Mouse (Mus musculus) gastrocnemius, adult 18-20 months (tissue): ENCODE measurements around the gene Olfr1053. TPM values are rescaled to one million over a fixed set of nuclear protein-coding genes. Genes with fewer than 3 reads are reported as not detected.
"Not testable (repeated sequence)": the region's sequence is repeated elsewhere in the genome, so short reads cannot be mapped to it uniquely, and the experiment has no call there.

Experiments used
- DNase-seq: peaks from one replicate; pipeline ENCODE4 v3.0.0; 2021; ENCODE audit warnings: low spot score
- long read RNA-seq, 2 experiments: library from polyadenylated mRNA; stranded (forward); transcript quantifications; one replicate each; pipeline ENCODE4 v2.0.0; 2021
- total RNA-seq, 2 experiments: library from RNA; stranded (reverse); gene quantifications; 2 replicates each; pipeline ENCODE4 v1.2.3; 2021

Olfr1053 gene
- not detected for total RNA-seq
- long read RNA-seq, experiment 1 = 0 reads
- long read RNA-seq, experiment 2 = 0 reads

DNA sequence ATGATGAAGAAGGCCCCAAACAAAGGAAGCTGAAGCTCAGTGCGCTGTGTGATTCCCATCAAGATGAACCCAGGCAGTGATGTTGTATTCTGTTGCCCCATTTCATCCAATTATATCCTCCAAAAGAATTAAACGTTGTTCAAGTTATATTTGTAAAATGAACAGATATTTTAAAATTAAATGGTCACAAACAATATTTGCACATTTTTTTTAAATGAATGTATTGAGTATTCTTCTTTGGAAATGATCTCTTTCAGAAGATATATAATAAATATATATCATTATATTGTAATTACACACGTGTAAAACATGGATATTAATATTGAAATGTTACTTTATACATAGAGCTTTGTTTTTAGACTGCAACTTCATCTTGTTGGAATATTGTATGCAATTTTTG, at the start of gene Olfr1053:
TSS of gene Olfr1053 (minus strand) at position 101 of the 400 bp plus-strand sequence.
- no peak for DNase-seq

DNA sequence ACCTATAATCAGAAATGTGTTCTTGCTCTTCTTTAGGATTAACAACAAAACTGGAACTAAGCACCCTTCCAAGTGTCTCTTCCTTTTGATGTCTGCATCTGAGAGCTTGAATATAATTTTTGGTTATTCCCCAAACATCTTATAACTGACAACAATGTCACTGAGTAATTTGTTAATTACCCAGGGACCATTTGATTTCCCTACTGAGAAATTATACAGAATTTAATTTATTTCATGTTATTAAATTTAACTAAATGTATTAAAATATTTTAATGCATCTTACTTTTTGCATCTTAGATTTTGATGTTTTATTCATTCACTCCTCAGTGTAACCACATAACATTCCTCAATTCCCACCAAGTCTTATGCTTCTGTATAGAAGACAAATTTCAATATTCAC, 47.3 kb upstream of the Olfr1053 start, which contains the start of gene Olfr1056:
TSS of gene Olfr1056 (minus strand) at position 101 of the 400 bp plus-strand sequence.
- DNase-seq = no peak

DNA sequence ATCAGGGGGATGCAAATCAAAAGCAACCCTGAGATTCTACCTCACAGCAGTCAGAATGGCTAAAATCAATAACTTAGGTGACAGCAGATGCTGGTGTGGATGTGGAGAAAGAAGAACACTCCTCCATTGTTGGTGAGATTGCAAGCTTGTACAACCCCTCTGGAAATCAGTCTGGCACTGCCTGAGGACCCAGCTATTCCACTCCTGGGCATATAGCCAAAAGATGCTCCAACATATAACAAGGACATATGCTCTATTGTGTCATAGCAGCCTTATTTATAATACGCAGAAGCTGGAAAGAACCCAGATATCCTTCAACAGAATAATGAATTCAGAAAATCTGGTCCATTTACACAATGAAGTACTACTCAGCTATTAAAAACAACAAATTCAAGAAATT, 36.7 kb upstream of the Olfr1053 start:
- not testable (repeated sequence) for DNase-seq

DNA sequence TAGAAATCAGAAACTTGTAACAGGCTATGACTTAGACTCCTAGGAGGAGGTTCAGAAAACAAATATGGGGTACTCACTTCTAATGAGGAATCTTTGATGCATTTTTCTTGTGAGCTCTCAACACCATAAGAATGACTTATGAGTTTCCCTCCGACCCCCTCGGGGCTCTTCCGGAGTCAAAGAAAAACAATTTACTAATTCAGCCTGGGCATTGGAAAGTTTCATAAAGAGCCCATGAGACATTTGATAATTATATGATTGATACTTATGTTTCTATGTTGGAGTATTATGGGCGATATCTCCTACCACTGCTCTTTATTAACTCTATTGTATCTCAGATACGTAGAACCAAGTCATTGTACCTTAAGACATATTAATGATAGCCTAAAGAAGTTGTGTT, 35.1 kb upstream of the Olfr1053 start, which contains the start of gene Olfr1055:
TSS of gene Olfr1055 (minus strand) at position 101 of the 400 bp plus-strand sequence.
- no peak for DNase-seq

DNA sequence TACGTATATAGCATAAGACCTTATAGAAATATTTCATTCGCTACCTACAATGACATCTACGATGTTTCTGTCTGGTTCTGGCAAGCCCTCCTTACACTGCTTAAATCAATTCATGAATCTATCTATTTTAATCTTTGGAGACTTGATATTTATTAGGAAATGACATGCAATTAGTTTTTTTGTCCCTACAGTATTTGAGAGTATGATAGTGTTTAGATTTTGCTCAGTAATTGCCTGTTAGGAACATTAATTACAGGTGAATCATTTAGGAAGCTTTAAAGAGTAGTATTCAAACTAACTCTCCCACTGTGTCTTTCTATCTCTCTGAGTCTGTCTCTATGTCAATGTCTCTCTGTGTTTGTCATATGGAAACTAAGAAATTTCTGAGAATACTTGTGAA, 20.2 kb upstream of the Olfr1053 start, which contains the start of gene Olfr1054:
TSS of gene Olfr1054 (minus strand) at position 101 of the 400 bp plus-strand sequence.
- no peak for DNase-seq

DNA sequence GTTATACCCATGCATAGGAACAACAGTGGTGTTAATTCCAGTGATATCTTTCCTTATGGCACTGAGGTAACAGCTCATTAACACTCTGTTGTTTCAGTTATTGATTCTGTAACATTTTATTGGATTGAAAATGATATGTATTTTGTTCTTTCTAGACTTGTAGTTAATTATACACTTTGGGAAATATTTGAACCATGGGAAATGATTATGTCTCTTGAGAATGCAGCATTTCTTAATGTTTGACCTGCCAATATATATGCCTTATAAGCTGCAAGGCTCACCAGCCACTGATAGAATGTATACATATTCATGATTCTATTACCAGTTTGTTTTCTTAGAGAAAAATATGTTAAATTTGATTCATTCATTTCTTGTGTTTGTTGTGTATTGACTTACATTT, 22.9 kb downstream of the Olfr1053 start, which contains the start of gene Olfr1052:
TSS of gene Olfr1052 (plus strand) at position 301 of the 400 bp plus-strand sequence.
- no peak for DNase-seq

DNA sequence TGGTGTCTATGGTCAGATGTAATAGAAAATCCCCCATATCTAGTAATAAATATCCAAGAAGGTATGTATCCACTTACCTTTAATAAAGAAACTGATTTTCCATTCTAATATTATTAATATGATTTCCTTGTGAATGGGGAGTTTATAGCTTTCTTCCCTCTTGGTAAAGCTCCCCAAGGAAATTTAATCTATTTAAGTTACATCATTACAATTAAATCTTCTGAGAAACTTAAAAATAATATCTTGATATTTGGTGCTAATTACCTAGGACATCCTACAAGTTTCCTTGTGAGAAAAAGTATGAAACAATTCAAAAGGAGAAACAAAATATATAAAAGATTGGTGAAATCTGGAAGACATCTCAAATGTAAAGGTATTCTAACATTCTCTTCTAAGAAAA, 36.1 kb downstream of the Olfr1053 start, which contains the start of gene Olfr1051:
TSS of gene Olfr1051 (minus strand) at position 101 of the 400 bp plus-strand sequence.
- DNase-seq = not testable (repeated sequence)

Other genes starting within 250 kb of the Olfr1053 start
- not detected for gene Olfr1036, start 241.3 kb downstream of the Olfr1053 start, total RNA-seq
- not detected for gene Olfr1037, start 227.9 kb downstream of the Olfr1053 start, total RNA-seq
- not detected for gene Olfr1039, start 179.4 kb downstream of the Olfr1053 start, total RNA-seq
- gene Olfr1040, start 168.6 kb downstream of the Olfr1053 start, total RNA-seq = not detected
- gene Olfr1042, start 153.4 kb downstream of the Olfr1053 start, total RNA-seq = not detected
- not detected for gene Olfr1043, start 147.8 kb downstream of the Olfr1053 start, total RNA-seq
- not detected for gene Olfr1044, start 137.5 kb downstream of the Olfr1053 start, total RNA-seq
- gene Olfr52, start 129.6 kb downstream of the Olfr1053 start, total RNA-seq = not detected
- not detected for gene Olfr1045, start 112.3 kb downstream of the Olfr1053 start, total RNA-seq
- not detected for gene Olfr1046, start 96.0 kb downstream of the Olfr1053 start, total RNA-seq
- not detected for gene Olfr1047, start 83.9 kb downstream of the Olfr1053 start, total RNA-seq
- gene Olfr1048, start 75.0 kb downstream of the Olfr1053 start, total RNA-seq = not detected
- gene Olfr1049, start 57.0 kb downstream of the Olfr1053 start, total RNA-seq = not detected
- gene Olfr1051, start 36.2 kb downstream of the Olfr1053 start, total RNA-seq = not detected
- not detected for gene Olfr1052, start 22.8 kb downstream of the Olfr1053 start, total RNA-seq
- gene Olfr1054, start 20.1 kb upstream of the Olfr1053 start, total RNA-seq = not detected
- gene Olfr1055, start 35.0 kb upstream of the Olfr1053 start, total RNA-seq = not detected
- gene Olfr1056, start 47.2 kb upstream of the Olfr1053 start, total RNA-seq = not detected
- not detected for gene Olfr1057, start 63.1 kb upstream of the Olfr1053 start, total RNA-seq
- not detected for gene Olfr1058, start 73.3 kb upstream of the Olfr1053 start, total RNA-seq
- not detected for gene Olfr1061, start 98.8 kb upstream of the Olfr1053 start, total RNA-seq
- gene Olfr1062, start 111.5 kb upstream of the Olfr1053 start, total RNA-seq = not detected
- not detected for gene Olfr1065, start 135.3 kb upstream of the Olfr1053 start, total RNA-seq
- not detected for gene Olfr1066, start 141.0 kb upstream of the Olfr1053 start, total RNA-seq
- not detected for gene Olfr228, start 172.1 kb upstream of the Olfr1053 start, total RNA-seq
- gene Olfr1076, start 193.2 kb upstream of the Olfr1053 start, total RNA-seq = not detected
- not detected for gene Olfr1079, start 227.2 kb upstream of the Olfr1053 start, total RNA-seq
- not detected for gene Olfr1080, start 243.0 kb upstream of the Olfr1053 start, total RNA-seq